In the genomic region with DNA sequence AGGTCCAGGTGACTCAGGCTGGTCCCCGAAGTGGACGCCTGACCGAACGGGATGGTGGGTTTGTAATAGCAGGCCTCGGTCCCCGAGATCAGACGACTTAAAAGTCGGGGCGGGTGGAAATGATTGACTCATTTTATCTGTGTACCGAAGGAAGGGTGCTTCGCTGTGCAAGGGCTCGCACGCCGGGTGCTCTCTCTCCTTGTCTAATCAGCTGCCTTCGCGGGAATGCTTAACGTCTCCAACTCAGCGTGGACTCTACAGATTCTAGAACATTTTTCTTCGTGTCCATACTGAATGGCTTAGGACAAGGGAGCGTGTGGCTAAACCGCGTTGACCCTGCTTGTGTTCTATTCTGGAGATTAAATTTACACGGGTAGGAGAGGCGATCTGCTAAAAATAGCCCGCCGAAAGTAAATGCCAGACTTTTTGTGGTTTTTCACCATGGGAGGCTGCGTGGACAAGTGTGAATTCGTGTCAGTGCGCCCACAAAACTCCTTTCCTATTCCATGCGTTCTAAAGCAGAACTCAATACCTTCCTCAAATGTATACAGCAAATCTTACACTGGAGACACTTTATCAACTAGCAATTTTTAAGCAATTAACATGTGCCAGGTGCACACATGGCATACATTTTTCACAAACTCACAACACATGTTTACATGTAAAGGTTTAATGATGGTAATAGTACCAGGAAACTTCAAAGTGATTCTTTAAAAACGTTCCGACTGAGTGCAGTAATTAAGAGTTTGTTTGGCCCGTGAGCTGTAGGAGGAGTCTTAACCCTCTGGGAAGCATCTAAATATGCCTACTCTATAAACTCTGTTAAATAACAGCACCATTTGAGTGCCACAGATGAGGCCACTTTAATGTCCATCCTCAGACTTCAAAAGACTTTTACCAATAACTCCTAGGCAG, we compare ENCODE assay signal across 7 mouse cellular contexts. TPM values are rescaled to one million over a fixed set of nuclear protein-coding genes. Genes with fewer than 3 reads are reported as not detected.
DNase-seq lines count a peak whose midpoint lies in the region; ATAC-seq lines count a peak whose summit lies in the region.

No protein-coding gene starts in this region.

- ATAC-seq in embryonic facial prominence, embryonic 14.5 days (ENCODE audit: low read depth), result peak; percentile 48
- peak; percentile 68 for ATAC-seq in hindbrain, embryonic 16.5 days

- peak; percentile 63 to 72 for DNase-seq in right cerebral cortex, adult 2 months (ENCODE audit: low spot score in 2 of 2)
- DNase-seq in right cerebral cortex, postnatal 4 days, result no peak
- DNase-seq in embryonic facial prominence, embryonic 14.5 days (ENCODE audit: low spot score), result no peak
- DNase-seq in spleen, adult 12 weeks (ENCODE audit: low spot score), result no peak
- no peak for DNase-seq in thymus, postnatal 36 days

- H3K4me3 ChIP-seq in embryonic facial prominence, embryonic 14.5 days (ENCODE audit: low read depth, low read length), result peak overlapping the region; percentile 81
- H3K4me3 ChIP-seq in hindbrain, embryonic 16.5 days (ENCODE audit: low read length), result peak overlapping the region; percentile 72
- peak overlapping the region; percentile 91 for H3K4me3 ChIP-seq in megakaryocyte, embryonic 14.5 days (replicated peaks)

- H3K9me3 ChIP-seq in embryonic facial prominence, embryonic 14.5 days (ENCODE audit: control insufficient read depth, low read length), result no peaks in the 10 kb centered on the region
- H3K9me3 ChIP-seq in hindbrain, embryonic 16.5 days (ENCODE audit: control insufficient read depth, low read length), result no peaks in the 10 kb centered on the region
- no peaks in the 10 kb centered on the region for H3K9me3 ChIP-seq in megakaryocyte, embryonic 14.5 days

- H3K4me2 ChIP-seq in embryonic facial prominence, embryonic 14.5 days (ENCODE audit: low read depth, low read length), result peak overlapping the region; percentile 89
- peak overlapping the region; percentile 99 for H3K4me2 ChIP-seq in hindbrain, embryonic 16.5 days (ENCODE audit: low read length)

- WGBS in embryonic facial prominence, embryonic 14.5 days, result 2% methylated on average over 33 of the region's 33 CpGs
- 7% methylated on average over 33 of the region's 33 CpGs for WGBS in hindbrain, embryonic 16.5 days

- H3K36me3 ChIP-seq in embryonic facial prominence, embryonic 14.5 days (ENCODE audit: control insufficient read depth, insufficient read depth, low read length), result no peaks in the 10 kb centered on the region
- H3K36me3 ChIP-seq in hindbrain, embryonic 16.5 days (ENCODE audit: control insufficient read depth, insufficient read depth, low read length), result no peaks in the 10 kb centered on the region
- H3K36me3 ChIP-seq in megakaryocyte, embryonic 14.5 days (replicated peaks; ENCODE audit: low read length), result peaks cover 42% of the 10 kb centered on the region

- peak overlapping the region; percentile 88 for H3K9ac ChIP-seq in embryonic facial prominence, embryonic 14.5 days (ENCODE audit: low read depth, low read length)
- peak overlapping the region; percentile 74 for H3K9ac ChIP-seq in hindbrain, embryonic 16.5 days (ENCODE audit: low read depth, low read length)

- no peaks in the 10 kb centered on the region for H3K27me3 ChIP-seq in embryonic facial prominence, embryonic 14.5 days (replicated peaks; ENCODE audit: control insufficient read depth, insufficient read depth, low read length)
- H3K27me3 ChIP-seq in hindbrain, embryonic 16.5 days (replicated peaks; ENCODE audit: control insufficient read depth, insufficient read depth, low read length), result peaks cover 4% of the 10 kb centered on the region; the same call in 1 of the 2 replicates
- no peaks in the 10 kb centered on the region for H3K27me3 ChIP-seq in megakaryocyte, embryonic 14.5 days (replicated peaks)

- peak overlapping the region; percentile 86 for H3K27ac ChIP-seq in embryonic facial prominence, embryonic 14.5 days (replicated peaks; ENCODE audit: low read depth, low read length)
- peak overlapping the region; percentile 67; the same call in 1 of the 2 replicates for H3K27ac ChIP-seq in hindbrain, embryonic 16.5 days (ENCODE audit: low read depth, low read length)

- H3K4me1 ChIP-seq in embryonic facial prominence, embryonic 14.5 days (ENCODE audit: control insufficient read depth, insufficient read depth, low read length), result peaks cover 23% of the 10 kb centered on the region
- H3K4me1 ChIP-seq in hindbrain, embryonic 16.5 days (ENCODE audit: control insufficient read depth, insufficient read depth, low read depth, low read length), result peaks cover 7% of the 10 kb centered on the region
- peaks cover 77% of the 10 kb centered on the region for H3K4me1 ChIP-seq in megakaryocyte, embryonic 14.5 days

RNA-seq across cellular contexts. Expression of a gene that starts 0.7 kb away (rescaled TPM):
- polyA plus RNA-seq in embryonic facial prominence, embryonic 14.5 days (2014; fragmentation: Nextera tagmentation; extraction: Ambion mirVana), result 25.9 and 29.2 TPM in 2 replicates
- 5.0 and 6.1 TPM in 2 replicates for polyA plus RNA-seq in hindbrain, embryonic 16.5 days (2015; fragmentation: Nextera tagmentation; extraction: Ambion mirVana)
- 88.6 and 107 TPM in 2 replicates for polyA plus RNA-seq in megakaryocyte, embryonic 14.5 days (2012; ENCODE audit: insufficient read depth, low replicate concordance)

RNA-seq across cellular contexts. Expression of a gene that starts 30.7 kb away (rescaled TPM):
- polyA plus RNA-seq in embryonic facial prominence, embryonic 14.5 days (2014; fragmentation: Nextera tagmentation; extraction: Ambion mirVana), result 16.7 and 19.8 TPM in 2 replicates
- polyA plus RNA-seq in hindbrain, embryonic 16.5 days (2015; fragmentation: Nextera tagmentation; extraction: Ambion mirVana), result 27.3 and 28.0 TPM in 2 replicates
- 1.0 and 1.4 TPM in 2 replicates for polyA plus RNA-seq in megakaryocyte, embryonic 14.5 days (2012; ENCODE audit: insufficient read depth, low replicate concordance)

Comparison
In these comparisons a context has a peak if more than half of its experiments do, and no peak if none do; other contexts are left out.
1. DNase-seq: peak in right cerebral cortex, adult 2 months (2 of 2); none in right cerebral cortex, postnatal 4 days (single experiment), embryonic facial prominence, embryonic 14.5 days (single experiment), spleen, adult 12 weeks (single experiment) and thymus, postnatal 36 days (0 of 2).
2. Peak in every context shown above with its lines, with median percentiles within 50 percentile points of each other: H3K4me3 ChIP-seq.